In the genomic region with DNA sequence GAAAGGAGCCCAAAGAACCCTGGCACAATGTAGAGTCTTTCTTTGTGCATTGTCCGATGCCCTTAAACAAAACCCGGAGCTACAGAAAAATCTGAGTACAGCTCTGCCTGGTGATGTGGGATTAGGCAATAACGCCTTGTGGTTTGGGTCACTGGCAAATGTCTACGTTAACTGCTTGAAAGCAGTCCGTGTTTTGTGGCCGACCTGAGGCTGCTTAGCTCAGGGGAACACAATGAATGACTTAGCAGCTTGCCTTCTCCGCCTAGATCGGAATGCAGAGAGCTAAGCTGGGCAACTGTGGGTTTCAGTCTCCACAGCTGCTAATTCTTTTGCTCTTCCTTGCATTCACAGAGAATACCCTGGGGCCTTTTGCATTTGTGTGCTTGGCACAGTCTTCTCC, we compare ENCODE assay signal across 25 mouse cellular contexts.
DNase-seq lines count a peak whose midpoint lies in the region; ATAC-seq and TF ChIP-seq lines count a peak whose summit lies in the region.
"Had no signal": no experiment of that assay in that cellular context is flagged by ENCODE, and none has a peak within 500 bp of the region (broad histone marks: within the 10 kb centered on the region; RNA-seq: fewer than 3 reads in every experiment).

No protein-coding gene starts in this region.

- H3K4me3 ChIP-seq in intestine, embryonic 14.5 days (ENCODE audit: low read depth, low read length) = no peak overlapping the region
- H3K4me3 ChIP-seq in intestine, postnatal 0 days (ENCODE audit: low read depth, low read length) = no peak overlapping the region
- no peak overlapping the region for H3K4me3 ChIP-seq in myocyte
- H3K4me3 ChIP-seq: embryonic facial prominence, embryonic 13.5 days; forebrain, embryonic 13.5 days; gastrocnemius, adult 2 months; heart, adult 2 months; heart, embryonic 15.5 days; hindbrain, embryonic 13.5 days had no signal

- H3K4me1 ChIP-seq in intestine, embryonic 14.5 days (replicated peaks; ENCODE audit: control insufficient read depth, insufficient read depth, low read length) = no peaks in the 10 kb centered on the region
- H3K4me1 ChIP-seq in intestine, postnatal 0 days (replicated peaks; ENCODE audit: control insufficient read depth, insufficient read depth, low read length) = no peaks in the 10 kb centered on the region
- H3K4me1 ChIP-seq: embryonic facial prominence, embryonic 13.5 days; forebrain, embryonic 13.5 days; heart, embryonic 15.5 days; hindbrain, embryonic 13.5 days had no signal

- no peaks in the 10 kb centered on the region for H3K27me3 ChIP-seq in intestine, embryonic 14.5 days (replicated peaks; ENCODE audit: control insufficient read depth, insufficient read depth, low read length)
- no peaks in the 10 kb centered on the region for H3K27me3 ChIP-seq in intestine, postnatal 0 days (replicated peaks; ENCODE audit: control insufficient read depth, insufficient read depth, low read length)
- no peaks in the 10 kb centered on the region for H3K27me3 ChIP-seq in myocyte (ENCODE audit: control insufficient read depth, insufficient read depth, insufficient read length)
- H3K27me3 ChIP-seq: embryonic facial prominence, embryonic 13.5 days; forebrain, embryonic 13.5 days; heart, embryonic 15.5 days; hindbrain, embryonic 13.5 days had no signal

- TF ChIP-seq POLR2A in myocyte (IDR thresholded peaks at IDR 0.05; ENCODE audit: insufficient read length, low read depth) = no peak

- H3K36me3 ChIP-seq in intestine, embryonic 14.5 days (ENCODE audit: control insufficient read depth, insufficient read depth, low read length) = no peaks in the 10 kb centered on the region
- no peaks in the 10 kb centered on the region for H3K36me3 ChIP-seq in intestine, postnatal 0 days (ENCODE audit: control insufficient read depth, insufficient read depth)
- H3K36me3 ChIP-seq in myocyte (ENCODE audit: control insufficient read depth, insufficient read depth) = no peaks in the 10 kb centered on the region
- H3K36me3 ChIP-seq: embryonic facial prominence, embryonic 13.5 days; G1E; heart, embryonic 15.5 days had no signal

- no peak overlapping the region for H3K4me2 ChIP-seq in intestine, embryonic 14.5 days (ENCODE audit: low read length)
- H3K4me2 ChIP-seq in intestine, postnatal 0 days (replicated peaks; ENCODE audit: low read depth) = no peak overlapping the region
- H3K4me2 ChIP-seq in myocyte (ENCODE audit: low read depth) = peak overlapping the region; percentile 16
- H3K4me2 ChIP-seq: embryonic facial prominence, embryonic 13.5 days; forebrain, embryonic 13.5 days; heart, embryonic 11.5 days; heart, embryonic 15.5 days; hindbrain, embryonic 13.5 days had no signal

- no peak overlapping the region for H3K27ac ChIP-seq in intestine, embryonic 14.5 days (ENCODE audit: low read depth)
- no peak overlapping the region for H3K27ac ChIP-seq in intestine, postnatal 0 days (ENCODE audit: low read depth, low read length)
- H3K27ac ChIP-seq: embryonic facial prominence, embryonic 13.5 days; forebrain, embryonic 13.5 days; gastrocnemius, adult 2 months; heart, adult 2 months; heart, embryonic 15.5 days; hindbrain, embryonic 13.5 days had no signal

- H3K79me2 ChIP-seq in myocyte (ENCODE audit: control insufficient read depth, insufficient read depth) = no peaks in the 10 kb centered on the region

- 77% methylated on average over 8 of the region's 8 CpGs for WGBS in intestine, embryonic 14.5 days
- WGBS in intestine, postnatal 0 days = 68% methylated on average over 8 of the region's 8 CpGs

- DNase-seq in intestine, embryonic 14.5 days (ENCODE audit: low spot score) = peak; percentile 1
- DNase-seq in NIH3T3 (ENCODE audit: low read depth) = peak; percentile 25
- no peak for DNase-seq in right cerebral cortex, adult 18-20 months
- DNase-seq in embryo, embryonic 11 days = no peak
- DNase-seq: adrenal gland, adult 8-10 months; adrenal gland, postnatal 36 days; B cell, adult 2 months; cerebellum, adult 2 months; cerebellum, postnatal 10 days; gastrocnemius, adult 2 months; gastrocnemius, postnatal 25 days; heart, adult 2 months; heart, postnatal 14 days; kidney, adult 11 months had no signal

- H3ac ChIP-seq in myocyte (ENCODE audit: control insufficient read depth, insufficient read length) = no peak overlapping the region

- no peak for ATAC-seq in intestine, embryonic 14.5 days (replicated peaks; ENCODE audit: low FRiP score, low TSS enrichment, low read depth)
- ATAC-seq in intestine, postnatal 0 days = no peak
- ATAC-seq in common myeloid progenitor, adult 5-6 weeks (replicated peaks; ENCODE audit: low read depth, poor library complexity, severe bottlenecking) = peak; percentile 90
- ATAC-seq: CD4-positive, CD25-positive, alpha-beta regulatory T cell, adult 4 months; forebrain, embryonic 13.5 days; Patski had no signal

- no peaks in the 10 kb centered on the region for H3K9me3 ChIP-seq in intestine, embryonic 14.5 days (ENCODE audit: control insufficient read depth, low read length)
- no peaks in the 10 kb centered on the region for H3K9me3 ChIP-seq in intestine, postnatal 0 days (ENCODE audit: control insufficient read depth)
- H3K9me3 ChIP-seq: embryonic facial prominence, embryonic 13.5 days; forebrain, embryonic 13.5 days; G1E; heart, embryonic 15.5 days; hindbrain, embryonic 13.5 days had no signal

- TF ChIP-seq CTCF in intestine, postnatal 0 days (IDR thresholded peaks at IDR 0.05; ENCODE audit: low read depth) = no peak

- H3K9ac ChIP-seq in intestine, embryonic 14.5 days (ENCODE audit: low read length) = no peak overlapping the region
- H3K9ac ChIP-seq in intestine, postnatal 0 days (ENCODE audit: low read depth, low read length) = no peak overlapping the region
- H3K9ac ChIP-seq: embryonic facial prominence, embryonic 13.5 days; forebrain, embryonic 13.5 days; heart, embryonic 15.5 days; hindbrain, embryonic 13.5 days had no signal

TF ChIP-seq in myocyte, 11 proteins besides CTCF, POLR2A, EP300 and RAD21:
- TF ChIP-seq POLR2AphosphoS2 (IDR thresholded peaks at IDR 0.05; ENCODE audit: insufficient read length, low read depth) (no peak), CEBPB (IDR thresholded peaks at IDR 0.05; ENCODE audit: insufficient read depth, poor library complexity, severe bottlenecking) (peak; percentile 71), MYOD1 (IDR thresholded peaks at IDR 0.05; ENCODE audit: control insufficient read depth in 1 of 3, insufficient read length in 2 of 3, low read depth in 2 of 3) (peak in 2 of 3 experiments; percentile 33 to 42), MAX (IDR thresholded peaks at IDR 0.05; ENCODE audit: low read depth) (no peak), SRF (IDR thresholded peaks at IDR 0.05; ENCODE audit: control insufficient read depth, insufficient read length, low read depth) (no peak), MYOG (IDR thresholded peaks at IDR 0.05; ENCODE audit: control insufficient read depth in 1 of 3, insufficient read depth in 1 of 3, insufficient read length in 2 of 3, low read depth in 2 of 3) (peak in 1 of 3 experiments; percentile 75), E2F4 (IDR thresholded peaks at IDR 0.05; ENCODE audit: insufficient read depth) (no peak), REST (IDR thresholded peaks at IDR 0.05; ENCODE audit: insufficient read depth, insufficient read length) (no peak), TCF3 (IDR thresholded peaks at IDR 0.05; ENCODE audit: insufficient read length, low read depth) (no peak), USF1 (IDR thresholded peaks at IDR 0.05; ENCODE audit: low read depth) (no peak), TCF12 (IDR thresholded peaks at IDR 0.05; ENCODE audit: insufficient read depth, poor library complexity, severe bottlenecking) (no peak)

Comparison
In these comparisons a context has a peak if more than half of its experiments do, and no peak if none do; other contexts are left out.
1. DNase-seq: peak in intestine, embryonic 14.5 days (single experiment) and NIH3T3 (single experiment); none in right cerebral cortex, adult 18-20 months (single experiment) and embryo, embryonic 11 days (single experiment).